Mouse (Mus musculus): ENCODE measurements around the gene Tcfl5. TPM values are rescaled to one million over a fixed set of nuclear protein-coding genes. Genes with fewer than 3 reads are reported as not detected.

Gene Tcfl5
- total RNA-seq, 1 experiment from 2014 or later = not detected

GRCm38 (mm10) chr2:180598157-180598705, 44.3 kb downstream of the Tcfl5 start:
- DNase-seq = no peak

- DNase-seq = no peak
These were observed 45.0 kb downstream of the Tcfl5 start, which contains the start of gene Col9a3 for GRCm38 (mm10) chr2:180597490-180597889. TSS of gene Col9a3 (plus strand) at chr2:180597790.

- DNase-seq = peak; percentile 90
These were observed 53.2 kb downstream of the Tcfl5 start, which contains the start of gene Ogfr for GRCm38 (mm10) chr2:180589123-180589831. TSS of gene Ogfr (plus strand) at chr2:180589245.

GRCm38 (mm10) chr2:180588736-180589122, 53.8 kb downstream of the Tcfl5 start:
- DNase-seq = no peak

- DNase-seq = no peak
These were observed 59.4 kb downstream of the Tcfl5 start for GRCm38 (mm10) chr2:180583154-180583507.

GRCm38 (mm10) chr2:180582481-180583153, 59.9 kb downstream of the Tcfl5 start:
- DNase-seq = peak; percentile 99

GRCm38 (mm10) chr2:180581002-180581401, 61.5 kb downstream of the Tcfl5 start, which contains the start of gene Mrgbp:
TSS of gene Mrgbp (plus strand) at chr2:180581304.
- DNase-seq = peak; percentile 48

- DNase-seq = peak; percentile 82
These were observed 63.8 kb downstream of the Tcfl5 start for GRCm38 (mm10) chr2:180578686-180579085.

GRCm38 (mm10) chr2:180576482-180576881, 66.0 kb downstream of the Tcfl5 start:
- no peak for DNase-seq

Other genes starting within 250 kb of the Tcfl5 start
- 7.0 and 7.1 TPM in 2 replicates for gene Slco4a1, start 186.5 kb downstream of the Tcfl5 start, total RNA-seq (2021)
- gene Ntsr1, start 142.7 kb downstream of the Tcfl5 start, total RNA-seq (2021) = 0.08 TPM in 1 of 2 replicates, not detected in the other
- gene Mrgbp, start 61.4 kb downstream of the Tcfl5 start, total RNA-seq (2021) = 19.5 and 21.7 TPM in 2 replicates
- 46.0 and 50.1 TPM in 2 replicates for gene Ogfr, start 53.5 kb downstream of the Tcfl5 start, total RNA-seq (2021)
- 0.44 and 1.1 TPM in 2 replicates for gene Col9a3, start 44.9 kb downstream of the Tcfl5 start, total RNA-seq (2021)
- gene Dido1, start 67.3 kb upstream of the Tcfl5 start, total RNA-seq (2021) = 49.3 and 54.1 TPM in 2 replicates
- 62.9 and 65.5 TPM in 2 replicates for gene Gid8, start 67.4 kb upstream of the Tcfl5 start, total RNA-seq (2021)
- 1.2 and 2.5 TPM in 2 replicates for gene Slc17a9, start 82.6 kb upstream of the Tcfl5 start, total RNA-seq (2021)
- gene Bhlhe23, start 134.2 kb upstream of the Tcfl5 start, total RNA-seq (2021) = not detected in 2 replicates